Mouse (Mus musculus) midbrain, embryonic 10.5 days (tissue): ENCODE results near the gene Ubac2. TPM values are rescaled to one million over a fixed set of nuclear protein-coding genes. Genes with fewer than 3 reads are reported as not detected.

ENCODE experiments used
- DNase-seq: peaks from one replicate; pipeline ENCODE4 v3.0.0-alpha.2; 2017; ENCODE audit warnings: low spot score
- H3K27ac ChIP-seq: fragments of 300-500 bp; sonication (generic); replicated peaks from 2 replicates; pipeline ENCODE4 v1.5.1; 2016; ENCODE audit warnings: mild to moderate bottlenecking
- H3K27me3 ChIP-seq: fragments of 300-500 bp; sonication (generic); 2 replicates; pipeline ENCODE4 v1.6.1; 2016; ENCODE audit warnings: low read depth, mild to moderate bottlenecking; ENCODE audit not compliant: poor library complexity, severe bottlenecking
- H3K36me3 ChIP-seq: fragments of 300-500 bp; sonication (generic); 2 replicates; pipeline ENCODE4 v1.6.1; 2016; ENCODE audit warnings: mild to moderate bottlenecking, moderate library complexity
- H3K4me1 ChIP-seq: fragments of 300-500 bp; sonication (generic); 2 replicates; pipeline ENCODE4 v1.6.1; 2016
- H3K4me3 ChIP-seq: fragments of 300-500 bp; sonication (generic); 2 replicates; pipeline ENCODE4 v1.5.1; 2016; ENCODE audit warnings: mild to moderate bottlenecking, moderate library complexity
- H3K9me3 ChIP-seq: fragments of 300-500 bp; sonication (generic); replicated peaks from 2 replicates; pipeline ENCODE4 v1.6.1; 2016; ENCODE audit warnings: mild to moderate bottlenecking
- WGBS: fragments of 180-500 bp; shearing (Covaris S2); methylation state at CpG from one replicate; pipeline ENCODE4 v1.1.7; 2016; 5-methylcytosine and 5-hydroxymethylcytosine counted together
- polyA plus RNA-seq: library from polyadenylated mRNA; unstranded; fragments of >200 nt; fragmentation: Nextera tagmentation; extraction: Ambion mirVana; gene quantifications from 2 replicates; pipeline ENCODE4 v1.2.1, GENCODE M21; 2016

Ubac2 gene
- polyA plus RNA-seq, 1 experiment from 2014 or later, result 78.3 TPM

DNA sequence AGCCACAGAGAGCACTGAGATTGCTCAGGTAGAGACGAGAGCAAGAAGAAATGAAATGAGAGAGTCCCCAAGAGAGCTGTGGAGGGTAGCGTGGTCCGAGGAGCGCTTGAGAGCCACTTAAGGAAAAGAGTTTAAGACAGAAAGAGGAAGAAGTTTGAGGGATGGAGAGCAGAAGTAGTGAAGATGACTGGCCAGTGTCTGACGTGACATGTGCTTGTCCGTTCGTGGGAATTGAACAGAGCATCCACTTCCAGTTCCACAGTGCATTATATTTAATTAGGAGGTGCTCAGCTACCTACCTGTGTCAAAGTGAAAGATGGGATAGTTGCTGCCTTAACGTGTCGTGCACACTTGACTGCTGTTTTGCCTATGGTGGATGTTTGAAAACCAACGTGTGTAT lies 94.7 kb downstream of the Ubac2 start:
- no peak for DNase-seq
- Histone ChIP-seq H3K36me3 (peaks cover 23% of the 10 kb centered on the region), H3K9me3 (no peaks in the 10 kb centered on the region; the same call in 1 of the 2 replicates), H3K27ac (no peak overlapping the region), H3K4me3 (no peak overlapping the region), H3K4me1 (no peaks in the 10 kb centered on the region), H3K27me3 (no peaks in the 10 kb centered on the region)
- 94% methylated on average over 10 of the region's 10 CpGs for WGBS

GRCm38 (mm10) chr14:121981531-121981930 lies 103.1 kb downstream of the Ubac2 start:
- DNase-seq, result no peak
- WGBS, result 76% methylated on average over 1 of the region's 1 CpGs
- Histone ChIP-seq H3K36me3 (no peaks in the 10 kb centered on the region), H3K27me3 (no peaks in the 10 kb centered on the region), H3K9me3 (no peaks in the 10 kb centered on the region), H3K4me3 (no peak overlapping the region), H3K27ac (no peak overlapping the region), H3K4me1 (peaks cover 6% of the 10 kb centered on the region; the same call in 1 of the 2 replicates)

- H3K4me3 ChIP-seq, result no peak overlapping the region
- H3K36me3 ChIP-seq, result no peaks in the 10 kb centered on the region
- H3K9me3 ChIP-seq, result no peaks in the 10 kb centered on the region
- H3K27ac ChIP-seq, result no peak overlapping the region
- DNase-seq, result no peak
- peaks cover 6% of the 10 kb centered on the region; the same call in 1 of the 2 replicates for H3K4me1 ChIP-seq
- 79% methylated on average over 8 of the region's 8 CpGs for WGBS
- no peaks in the 10 kb centered on the region for H3K27me3 ChIP-seq
Measured at GRCm38 (mm10) chr14:121983009-121983933, 104.9 kb downstream of the Ubac2 start.

GRCm38 (mm10) chr14:121985477-121985876 lies 107.1 kb downstream of the Ubac2 start:
- Histone ChIP-seq H3K4me1 (peaks cover 6% of the 10 kb centered on the region; the same call in 1 of the 2 replicates), H3K27ac (no peak overlapping the region), H3K36me3 (no peaks in the 10 kb centered on the region; the same call in 1 of the 2 replicates), H3K27me3 (no peaks in the 10 kb centered on the region), H3K9me3 (no peaks in the 10 kb centered on the region), H3K4me3 (no peak overlapping the region)
- no peak for DNase-seq
- 92% methylated on average over 3 of the region's 3 CpGs for WGBS

GRCm38 (mm10) chr14:121986028-121986427 lies 107.6 kb downstream of the Ubac2 start:
- Histone ChIP-seq H3K4me1 (peaks cover 6% of the 10 kb centered on the region; the same call in 1 of the 2 replicates), H3K36me3 (no peaks in the 10 kb centered on the region; the same call in 1 of the 2 replicates), H3K27ac (no peak overlapping the region), H3K9me3 (no peaks in the 10 kb centered on the region), H3K27me3 (no peaks in the 10 kb centered on the region), H3K4me3 (no peak overlapping the region)
- WGBS, result 88% methylated on average over 6 of the region's 6 CpGs
- no peak for DNase-seq

DNA sequence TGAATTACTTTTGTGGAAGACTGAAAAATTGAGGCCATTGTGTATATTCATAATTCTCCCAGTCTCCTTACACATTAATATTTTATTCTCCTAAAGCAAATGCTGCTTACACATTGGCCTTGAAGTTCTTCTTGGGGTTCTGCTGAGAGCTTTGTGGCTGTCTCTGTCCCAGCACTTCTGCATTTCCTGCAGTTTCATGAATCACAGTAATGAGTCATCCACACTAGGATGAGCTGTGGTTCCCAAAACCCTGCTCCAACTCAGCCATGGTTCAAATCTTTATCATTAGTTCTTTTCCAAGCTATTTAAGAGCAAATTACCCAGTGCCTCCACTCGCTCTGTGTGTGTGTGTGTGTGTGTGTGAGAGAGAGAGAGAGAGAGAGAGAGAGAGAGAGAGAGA lies 108.9 kb downstream of the Ubac2 start:
- Histone ChIP-seq H3K4me3 (no peak overlapping the region), H3K4me1 (peaks cover 6% of the 10 kb centered on the region; the same call in 1 of the 2 replicates), H3K9me3 (no peaks in the 10 kb centered on the region), H3K27ac (no peak overlapping the region), H3K36me3 (no peaks in the 10 kb centered on the region; the same call in 1 of the 2 replicates), H3K27me3 (no peaks in the 10 kb centered on the region)
- WGBS, result 88% methylated on average over 1 of the region's 1 CpGs
- DNase-seq, result no peak

DNA sequence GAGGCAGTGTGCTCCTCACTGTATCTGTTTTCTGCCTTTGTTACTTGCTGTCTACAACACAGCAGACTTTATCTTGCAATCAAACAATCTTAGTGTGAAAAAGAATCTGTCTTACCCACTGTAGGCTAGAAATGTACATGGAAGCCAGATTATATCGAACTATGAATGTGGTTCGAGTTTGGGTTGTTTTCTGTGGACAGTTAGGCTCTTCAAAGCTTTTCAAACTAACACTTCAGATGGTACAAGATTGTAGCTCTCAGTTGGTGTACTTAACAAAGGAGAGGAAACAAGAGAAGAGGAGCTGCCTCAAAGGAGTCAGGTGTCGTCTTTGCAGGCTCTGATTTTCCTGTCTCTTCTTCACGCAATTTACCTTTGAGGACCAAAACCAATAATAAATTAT lies 109.3 kb downstream of the Ubac2 start:
- no peaks in the 10 kb centered on the region for H3K9me3 ChIP-seq
- no peak for DNase-seq
- WGBS, result 87% methylated on average over 4 of the region's 4 CpGs
- no peaks in the 10 kb centered on the region; the same call in 1 of the 2 replicates for H3K36me3 ChIP-seq
- no peaks in the 10 kb centered on the region for H3K27me3 ChIP-seq
- no peak overlapping the region for H3K4me3 ChIP-seq
- peaks cover 6% of the 10 kb centered on the region; the same call in 1 of the 2 replicates for H3K4me1 ChIP-seq
- H3K27ac ChIP-seq, result no peak overlapping the region

DNA sequence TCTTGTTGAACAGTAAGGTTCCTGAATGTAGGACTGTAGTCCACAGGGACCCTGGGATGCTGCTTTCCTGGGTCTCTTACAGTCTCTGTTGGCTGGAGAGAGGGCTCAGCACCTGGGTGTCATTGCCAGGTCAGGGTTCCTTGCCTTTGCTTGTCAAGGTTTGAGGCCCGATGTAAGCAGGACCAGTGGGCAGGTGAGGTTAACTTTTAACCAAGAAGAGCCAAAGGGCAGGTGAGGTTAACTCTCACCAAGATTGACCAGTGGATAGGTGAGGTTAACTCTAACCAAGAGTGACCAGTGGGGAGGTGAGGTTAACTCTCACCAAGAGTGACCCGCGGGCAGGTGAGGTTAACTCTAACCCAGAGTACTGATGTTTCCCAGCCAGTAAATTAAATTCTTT lies 110.9 kb downstream of the Ubac2 start:
- no peaks in the 10 kb centered on the region for H3K27me3 ChIP-seq
- H3K4me1 ChIP-seq, result no peaks in the 10 kb centered on the region; the same call in 1 of the 2 replicates
- DNase-seq, result no peak
- WGBS, result 96% methylated on average over 3 of the region's 3 CpGs
- H3K9me3 ChIP-seq, result no peaks in the 10 kb centered on the region
- no peak overlapping the region for H3K27ac ChIP-seq
- H3K36me3 ChIP-seq, result peaks cover 3% of the 10 kb centered on the region
- no peak overlapping the region for H3K4me3 ChIP-seq

- no peaks in the 10 kb centered on the region for H3K9me3 ChIP-seq
- H3K36me3 ChIP-seq, result peaks cover 9% of the 10 kb centered on the region
- WGBS, result 91% methylated on average over 3 of the region's 3 CpGs
- no peaks in the 10 kb centered on the region; the same call in 1 of the 2 replicates for H3K4me1 ChIP-seq
- DNase-seq, result no peak
- no peaks in the 10 kb centered on the region for H3K27me3 ChIP-seq
- H3K4me3 ChIP-seq, result no peak overlapping the region
- no peak overlapping the region for H3K27ac ChIP-seq
Measured at GRCm38 (mm10) chr14:121989869-121990268, 111.4 kb downstream of the Ubac2 start.

DNA sequence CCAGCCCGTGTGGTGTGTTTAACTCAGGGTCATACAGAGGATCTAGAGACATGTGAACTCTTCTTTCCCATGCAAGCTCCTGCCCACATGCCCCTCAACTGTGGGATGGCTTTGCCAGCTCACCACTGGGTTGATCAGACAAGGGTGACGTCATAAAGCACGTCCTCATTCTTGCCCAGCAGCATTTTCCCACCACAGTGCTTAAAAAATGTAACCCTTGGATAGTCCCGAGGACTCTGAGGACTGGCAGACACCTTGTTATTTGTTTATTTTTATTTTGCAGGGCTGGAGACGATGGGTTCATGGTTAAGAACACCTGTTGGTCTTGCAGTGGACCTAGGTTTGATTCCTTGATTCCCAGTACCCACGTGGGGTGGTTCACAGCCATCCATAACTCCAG lies 112.5 kb downstream of the Ubac2 start:
- Histone ChIP-seq H3K9me3 (no peaks in the 10 kb centered on the region), H3K27me3 (no peaks in the 10 kb centered on the region), H3K4me3 (no peak overlapping the region), H3K27ac (no peak overlapping the region), H3K36me3 (peaks cover 19% of the 10 kb centered on the region), H3K4me1 (no peaks in the 10 kb centered on the region; the same call in 1 of the 2 replicates)
- DNase-seq, result no peak
- WGBS, result 90% methylated on average over 6 of the region's 6 CpGs

DNA sequence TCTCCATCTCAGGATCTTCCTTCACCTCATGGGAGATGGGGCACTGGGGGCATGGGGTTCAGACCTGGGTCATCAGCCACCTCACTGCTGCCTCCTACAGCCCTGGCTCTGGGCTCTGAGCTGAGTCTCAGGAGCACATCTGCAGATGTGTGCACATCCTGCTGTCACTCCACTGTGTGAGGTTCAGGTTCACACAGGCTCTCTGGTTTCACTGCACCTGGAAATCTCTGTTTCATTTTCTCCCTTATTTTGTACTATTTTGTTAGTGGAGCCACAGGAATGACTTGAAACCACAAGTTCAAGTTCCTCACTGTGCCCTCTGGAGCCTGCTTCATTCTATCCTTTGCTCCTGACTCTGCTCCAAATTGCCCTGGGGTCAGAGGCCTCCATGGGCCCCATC lies 113.5 kb downstream of the Ubac2 start:
- no peaks in the 10 kb centered on the region; the same call in 1 of the 2 replicates for H3K4me1 ChIP-seq
- H3K27me3 ChIP-seq, result no peaks in the 10 kb centered on the region
- no peak overlapping the region for H3K27ac ChIP-seq
- no peak for DNase-seq
- H3K4me3 ChIP-seq, result no peak overlapping the region
- peaks cover 29% of the 10 kb centered on the region for H3K36me3 ChIP-seq
- no peaks in the 10 kb centered on the region for H3K9me3 ChIP-seq

- Histone ChIP-seq H3K27ac (no peak overlapping the region), H3K4me1 (no peaks in the 10 kb centered on the region; the same call in 1 of the 2 replicates), H3K27me3 (no peaks in the 10 kb centered on the region), H3K9me3 (no peaks in the 10 kb centered on the region), H3K36me3 (peaks cover 34% of the 10 kb centered on the region), H3K4me3 (no peak overlapping the region)
- DNase-seq, result peak; percentile 8
- WGBS, result 93% methylated on average over 13 of the region's 13 CpGs
Measured at GRCm38 (mm10) chr14:121992395-121993280, 114.2 kb downstream of the Ubac2 start.
